Mouse (Mus musculus): ENCODE measurements around the gene Polr2h. TPM values are rescaled to one million over a fixed set of nuclear protein-coding genes. Genes with fewer than 3 reads are reported as not detected.

Polr2h gene
- total RNA-seq, 2 experiments from 2014 or later: 81.4 to 103 TPM

GRCm38 (mm10) chr16:20700036-20700435 lies 17.4 kb upstream of the Polr2h start:
- no peak for ATAC-seq (replicated peaks; ENCODE audit: low FRiP score, low TSS enrichment, poor library complexity, severe bottlenecking)

- ATAC-seq (replicated peaks; ENCODE audit: low FRiP score, low TSS enrichment, poor library complexity, severe bottlenecking): no peak
Measured at GRCm38 (mm10) chr16:20701316-20701715, 16.1 kb upstream of the Polr2h start.

GRCm38 (mm10) chr16:20701729-20702521 lies 15.5 kb upstream of the Polr2h start:
- ATAC-seq (replicated peaks; ENCODE audit: low FRiP score, low TSS enrichment, poor library complexity, severe bottlenecking): no peak

GRCm38 (mm10) chr16:20702522-20702893 lies 15.0 kb upstream of the Polr2h start:
- ATAC-seq (replicated peaks; ENCODE audit: low FRiP score, low TSS enrichment, poor library complexity, severe bottlenecking): peak; percentile 79

- no peak for ATAC-seq (replicated peaks; ENCODE audit: low FRiP score, low TSS enrichment, poor library complexity, severe bottlenecking)
Measured at GRCm38 (mm10) chr16:20703071-20703470, 14.4 kb upstream of the Polr2h start.

DNA sequence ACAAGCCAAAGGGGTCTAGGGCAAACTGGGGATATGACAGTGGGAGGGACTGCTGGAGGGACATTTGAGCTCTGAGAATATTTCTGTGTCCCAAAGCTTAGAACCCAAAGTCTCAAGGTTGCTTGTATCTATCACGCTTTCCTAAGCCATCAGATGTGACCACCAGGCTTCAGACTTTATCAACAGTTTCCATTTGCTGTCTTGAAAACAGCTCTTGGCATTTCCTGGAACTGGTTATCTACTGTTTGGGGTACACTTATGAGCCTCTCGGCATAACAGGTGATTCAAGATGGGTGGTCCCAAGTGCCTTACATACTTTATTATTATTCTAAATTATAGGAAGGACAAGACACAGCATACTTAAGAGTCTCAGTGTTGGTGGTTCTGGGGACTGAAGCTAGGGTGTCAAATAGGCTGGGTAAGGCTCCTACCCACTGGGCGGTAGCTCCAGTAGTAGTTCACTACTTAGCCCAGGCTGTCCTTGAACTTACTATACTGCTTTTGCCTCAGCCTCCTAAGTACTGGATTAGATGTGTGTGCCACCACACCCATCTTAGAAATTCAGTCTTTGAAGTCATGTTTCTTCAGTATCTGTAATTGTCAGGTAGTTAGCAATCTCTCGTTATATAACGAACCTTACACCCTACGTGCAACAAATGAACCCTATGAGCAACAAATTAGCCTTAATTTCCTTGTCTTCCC lies 13.6 kb upstream of the Polr2h start:
- ATAC-seq (replicated peaks; ENCODE audit: low FRiP score, low TSS enrichment, poor library complexity, severe bottlenecking): 0 out of 2 replicates have a peak, but pooled peaks have one; percentile 29

- ATAC-seq (replicated peaks; ENCODE audit: low FRiP score, low TSS enrichment, poor library complexity, severe bottlenecking): no peak
Measured at GRCm38 (mm10) chr16:20705786-20706185, 11.7 kb upstream of the Polr2h start.

- ATAC-seq (replicated peaks; ENCODE audit: low FRiP score, low TSS enrichment, poor library complexity, severe bottlenecking): no peak
Measured at GRCm38 (mm10) chr16:20706407-20707055, 10.9 kb upstream of the Polr2h start.

DNA sequence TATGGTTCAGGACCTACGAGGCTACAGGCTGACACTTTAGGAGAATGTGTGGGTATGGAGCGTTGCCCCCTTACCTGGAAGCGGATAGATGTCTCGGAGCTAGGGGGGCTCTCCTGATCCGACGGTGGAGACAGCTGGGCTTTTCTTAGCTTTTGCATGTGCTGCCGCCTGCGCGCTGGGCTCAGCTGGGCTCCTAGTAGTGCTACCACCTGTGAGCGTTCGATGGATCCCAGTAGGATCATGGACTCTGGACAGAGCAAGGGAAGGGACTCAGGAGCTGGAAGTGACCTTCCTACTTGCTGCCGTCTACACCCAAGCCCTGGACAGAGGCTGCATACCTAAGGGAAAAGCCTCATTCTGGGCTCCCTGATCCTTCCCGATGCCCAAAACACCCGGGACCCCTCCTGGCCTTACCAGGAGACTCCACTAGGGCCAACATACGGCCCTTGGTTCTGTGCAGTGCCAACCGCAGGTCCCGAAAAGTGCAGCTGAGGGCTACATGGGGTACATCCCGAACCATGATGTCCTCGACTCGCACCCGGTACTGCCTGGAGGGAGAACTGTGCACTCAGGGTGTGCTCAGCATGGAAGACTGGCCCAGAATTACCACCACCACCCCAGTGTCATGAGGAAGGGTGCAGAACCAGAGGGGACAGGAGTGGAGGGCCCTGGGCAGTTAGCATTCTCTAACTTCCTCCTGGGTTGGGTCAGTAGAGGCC lies 9.1 kb upstream of the Polr2h start:
- no peak for ATAC-seq (replicated peaks; ENCODE audit: low FRiP score, low TSS enrichment, poor library complexity, severe bottlenecking)

DNA sequence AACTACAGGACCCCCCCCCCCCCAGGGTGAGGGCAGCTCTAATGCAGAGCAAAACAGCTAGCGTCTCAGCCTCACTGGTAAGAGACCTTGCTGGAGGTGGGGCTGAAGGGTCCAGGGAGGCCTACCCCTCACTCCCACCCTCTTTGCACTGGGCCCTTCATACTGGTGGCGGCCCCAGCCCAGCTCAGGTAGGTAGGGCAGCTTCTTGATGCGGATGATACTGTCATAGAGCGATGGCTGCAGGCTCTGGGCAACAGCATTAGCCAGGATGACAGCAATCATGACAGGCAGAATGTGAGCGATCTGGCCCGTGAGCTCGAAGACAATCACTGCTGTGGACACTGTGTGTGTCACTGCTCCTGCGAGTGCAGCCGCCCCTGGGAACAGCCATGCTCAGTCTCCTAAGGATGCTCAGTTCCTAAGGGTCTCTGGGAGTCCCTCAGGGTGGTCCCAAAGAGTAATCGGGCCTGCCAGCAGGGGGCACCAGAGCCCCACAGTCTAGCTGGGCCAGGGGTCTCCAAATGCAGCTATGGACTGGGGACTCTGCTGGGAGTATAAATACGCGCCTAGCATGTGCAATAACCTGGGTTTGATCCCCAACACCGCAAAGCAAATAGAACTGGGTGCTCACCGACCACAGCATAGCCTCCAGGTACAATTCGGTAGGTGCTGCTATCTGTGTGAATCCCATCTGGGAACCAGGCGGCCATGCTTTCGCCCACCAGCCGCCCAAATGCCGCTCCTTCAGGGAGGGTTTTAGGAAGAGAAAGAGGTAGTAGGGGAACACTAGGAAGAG lies 8.3 kb upstream of the Polr2h start:
- no peak for ATAC-seq (replicated peaks; ENCODE audit: low FRiP score, low TSS enrichment, poor library complexity, severe bottlenecking)

GRCm38 (mm10) chr16:20710370-20710769 lies 7.1 kb upstream of the Polr2h start:
- no peak for ATAC-seq (replicated peaks; ENCODE audit: low FRiP score, low TSS enrichment, poor library complexity, severe bottlenecking)

GRCm38 (mm10) chr16:20710810-20711209 lies 6.7 kb upstream of the Polr2h start:
- ATAC-seq (replicated peaks; ENCODE audit: low FRiP score, low TSS enrichment, poor library complexity, severe bottlenecking): peak; percentile 47

- ATAC-seq (replicated peaks; ENCODE audit: low FRiP score, low TSS enrichment, poor library complexity, severe bottlenecking): no peak
Measured at GRCm38 (mm10) chr16:20712190-20712589, 5.3 kb upstream of the Polr2h start.

GRCm38 (mm10) chr16:20712889-20713288 lies 4.6 kb upstream of the Polr2h start:
- ATAC-seq (replicated peaks; ENCODE audit: low FRiP score, low TSS enrichment, poor library complexity, severe bottlenecking): 0 out of 2 replicates have a peak, but pooled peaks have one; percentile 16

DNA sequence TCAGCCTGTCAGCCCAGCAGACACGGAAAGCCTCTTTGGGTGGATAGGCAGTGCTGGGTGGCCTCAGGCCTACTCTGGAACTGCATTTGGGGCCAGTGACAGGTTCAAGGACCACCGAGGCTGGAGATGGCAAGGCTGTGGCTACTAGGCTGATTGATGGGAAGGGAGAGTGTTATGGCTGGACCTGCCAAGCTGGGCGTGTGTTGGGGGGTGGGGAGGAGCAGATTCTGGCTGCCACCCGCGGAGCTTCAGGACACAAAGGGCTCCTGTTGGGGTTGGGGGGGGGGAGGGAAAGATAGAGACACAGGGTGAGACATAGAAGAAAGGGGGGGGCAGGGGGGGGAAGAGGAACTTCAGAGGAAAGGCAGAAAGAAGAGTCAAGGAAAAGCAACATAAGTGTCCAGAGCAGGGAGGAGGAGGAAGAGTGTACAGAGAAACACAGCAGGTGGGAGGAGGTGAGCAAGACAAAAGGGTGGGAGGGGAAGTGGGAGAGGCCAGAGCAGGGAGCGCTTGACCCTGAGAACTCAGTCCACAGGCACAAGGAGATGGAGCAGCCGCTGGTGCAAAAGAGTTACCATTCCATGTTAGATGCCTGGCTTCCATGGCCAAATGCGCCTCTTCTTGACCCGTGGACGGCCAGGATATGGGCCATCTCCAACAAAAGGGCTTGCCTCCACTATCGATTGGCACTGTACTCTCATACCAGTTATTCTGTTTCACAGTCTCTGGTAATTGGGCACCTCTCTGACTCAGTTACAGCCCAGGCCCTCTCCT lies 3.0 kb upstream of the Polr2h start:
- no peak for ATAC-seq (replicated peaks; ENCODE audit: low FRiP score, low TSS enrichment, poor library complexity, severe bottlenecking)

GRCm38 (mm10) chr16:20715161-20715560 lies 2.3 kb upstream of the Polr2h start:
- no peak for ATAC-seq (replicated peaks; ENCODE audit: low FRiP score, low TSS enrichment, poor library complexity, severe bottlenecking)

- ATAC-seq (replicated peaks; ENCODE audit: low FRiP score, low TSS enrichment, poor library complexity, severe bottlenecking): no peak
Measured at GRCm38 (mm10) chr16:20715566-20715965, 1.9 kb upstream of the Polr2h start.

Data from megakaryocyte-erythroid progenitor cell, adult 5-6 weeks (primary cell).